Mouse (Mus musculus) spleen, adult 2 months (tissue): Measurements from ENCODE around the gene D17Wsu92e.

Experiments
- CTCF ChIP-seq: fragments of 200-500 bp; IDR thresholded peaks from 2 replicates; pipeline ENCODE4 v1.5.1; 2011; ENCODE audit warnings: mild to moderate bottlenecking, inconsistent platforms; ENCODE audit not compliant: insufficient read depth, insufficient read length, insufficient replicate concordance; ENCODE audit errors: extremely low read depth
- POLR2A ChIP-seq: fragments of 200-500 bp; IDR thresholded peaks from 2 replicates; pipeline ENCODE4 v1.6.1; 2011; ENCODE audit warnings: low read depth, low read length, inconsistent platforms

GRCm38 (mm10) chr17:27760169-27760568, 60.3 kb downstream of the D17Wsu92e start:
- TF ChIP-seq CTCF (no peak), POLR2A (no peak)
